Mouse (Mus musculus) intestine, postnatal 0 days (tissue): ENCODE data around the gene Hes7. TPM values are rescaled to one million over a fixed set of nuclear protein-coding genes. Genes with fewer than 3 reads are reported as not detected.

Source experiments
- ATAC-seq: fragments of 200-750 bp; cut with Nextera tagmentation; 2 replicates; pipeline ENCODE4 v1.8.0; 2017; ENCODE audit warnings: mild to moderate bottlenecking, moderate TSS enrichment, moderate library complexity
- H3K27ac ChIP-seq: fragments of 300-500 bp; sonication (generic); 2 replicates; pipeline ENCODE4 v1.5.1; 2014; ENCODE audit warnings: mild to moderate bottlenecking, low read depth, low read length, moderate library complexity
- H3K27me3 ChIP-seq: fragments of 300-500 bp; sonication (generic); replicated peaks from 2 replicates; pipeline ENCODE4 v1.6.1; 2014; ENCODE audit warnings: low read length, mixed read lengths; ENCODE audit not compliant: control insufficient read depth, insufficient read depth
- H3K36me3 ChIP-seq: fragments of 300-500 bp; sonication (generic); 2 replicates; pipeline ENCODE4 v1.6.1; 2014; ENCODE audit warnings: mild to moderate bottlenecking, moderate library complexity; ENCODE audit not compliant: control insufficient read depth, insufficient read depth
- H3K4me1 ChIP-seq: fragments of 300-500 bp; sonication (generic); replicated peaks from 2 replicates; pipeline ENCODE4 v1.6.1; 2014; ENCODE audit warnings: antibody characterized with exemption, low read length, mixed read lengths; ENCODE audit not compliant: control insufficient read depth, insufficient read depth
- H3K4me2 ChIP-seq: fragments of 300-500 bp; sonication (generic); replicated peaks from 2 replicates; pipeline ENCODE4 v1.6.1; 2014; ENCODE audit warnings: low read depth, mild to moderate bottlenecking, moderate library complexity
- H3K4me3 ChIP-seq: fragments of 300-500 bp; sonication (generic); 2 replicates; pipeline ENCODE4 v1.5.1; 2014; ENCODE audit warnings: low read depth, low read length
- H3K9ac ChIP-seq: fragments of 300-500 bp; sonication (generic); 2 replicates; pipeline ENCODE4 v1.6.1; 2014; ENCODE audit warnings: mild to moderate bottlenecking, low read depth, low read length
- H3K9me3 ChIP-seq: fragments of 300-500 bp; sonication (generic); 2 replicates; pipeline ENCODE4 v1.6.1; 2016; ENCODE audit warnings: mixed run types; ENCODE audit not compliant: control insufficient read depth
- CTCF ChIP-seq: sonication (generic); IDR thresholded peaks from 2 replicates; pipeline ENCODE4 v1.5.1; 2016; ENCODE audit warnings: low read depth, mild to moderate bottlenecking, control low read depth, antibody characterized with exemption, moderate library complexity
- WGBS: fragments of 180-500 bp; shearing (Covaris S2); extraction: QIAGEN DNeasy Blood & Tissue Kit; methylation state at CpG from one replicate; pipeline ENCODE4 v1.1.7; 2014; 5-methylcytosine and 5-hydroxymethylcytosine counted together
- polyA plus RNA-seq: library from polyadenylated mRNA; unstranded; fragments of >200 nt; fragmentation: Nextera tagmentation; extraction: Ambion mirVana; gene quantifications from 2 replicates; pipeline ENCODE4 v1.2.1, GENCODE M21; 2015

Gene Hes7
- polyA plus RNA-seq, 1 experiment from 2014 or later = 0.37 TPM

DNA sequence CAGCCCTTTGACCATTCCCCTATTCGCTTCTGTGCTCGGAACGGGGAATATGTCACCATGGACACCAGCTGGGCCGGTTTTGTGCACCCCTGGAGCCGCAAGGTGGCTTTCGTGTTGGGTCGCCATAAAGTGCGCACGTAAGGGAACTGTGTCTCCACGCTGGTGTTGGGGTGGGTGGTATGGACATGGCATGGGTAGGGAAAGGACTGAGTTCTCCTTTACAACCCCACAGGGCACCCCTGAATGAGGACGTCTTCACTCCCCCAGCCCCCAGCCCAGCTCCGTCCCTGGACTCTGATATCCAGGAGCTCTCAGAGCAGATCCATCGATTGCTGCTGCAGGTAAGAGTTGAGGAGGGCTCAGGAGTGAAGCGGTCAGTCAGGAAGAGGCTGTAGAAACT is 17.1 kb upstream of the Hes7 start:
- Histone ChIP-seq H3K9me3 (no peaks in the 10 kb centered on the region), H3K9ac (no peak overlapping the region), H3K4me3 (no peak overlapping the region), H3K4me2 (no peak overlapping the region), H3K36me3 (peaks cover 80% of the 10 kb centered on the region), H3K4me1 (peaks cover 5% of the 10 kb centered on the region; the same call in 1 of the 2 replicates), H3K27me3 (no peaks in the 10 kb centered on the region), H3K27ac (no peak overlapping the region)
- no peak for TF ChIP-seq CTCF
- WGBS = 94% methylated on average over 14 of the region's 14 CpGs
- ATAC-seq = no peak

DNA sequence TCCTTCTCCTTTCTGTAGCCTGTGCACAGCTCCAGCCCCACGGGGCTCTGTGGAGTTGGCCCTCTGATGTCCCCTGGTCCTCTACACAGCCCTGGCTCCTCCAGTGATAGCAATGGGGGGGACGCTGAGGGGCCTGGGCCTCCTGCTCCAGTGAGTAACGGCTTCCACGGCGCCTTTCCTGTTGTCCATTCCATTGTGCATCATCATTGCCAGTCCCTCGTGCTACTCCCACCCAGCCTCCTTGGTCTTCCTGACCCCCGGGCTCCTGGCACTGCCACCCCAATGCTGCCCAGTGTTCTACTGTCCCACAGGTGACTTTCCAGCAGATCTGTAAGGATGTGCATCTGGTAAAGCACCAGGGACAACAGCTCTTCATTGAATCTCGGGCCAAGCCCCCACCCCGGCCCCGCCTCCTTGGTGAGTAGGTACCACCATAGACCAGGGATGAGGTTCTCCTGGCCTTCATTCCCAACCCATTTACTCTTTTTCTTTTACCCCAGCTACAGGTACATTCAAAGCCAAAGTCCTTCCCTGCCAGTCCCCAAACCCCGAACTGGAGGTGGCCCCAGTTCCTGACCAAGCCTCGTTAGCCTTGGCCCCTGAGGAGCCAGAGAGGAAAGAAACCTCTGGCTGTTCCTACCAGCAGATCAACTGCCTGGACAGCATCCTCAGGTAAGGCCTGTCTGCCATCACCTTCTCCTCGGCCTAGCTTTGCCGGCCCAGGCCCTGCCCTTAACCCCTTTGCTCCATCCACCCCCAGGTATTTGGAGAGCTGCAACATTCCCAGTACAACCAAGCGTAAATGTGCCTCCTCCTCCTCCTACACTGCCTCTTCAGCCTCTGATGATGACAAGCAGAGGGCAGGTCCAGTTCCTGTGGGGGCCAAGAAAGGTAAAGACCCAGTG is 16.4 kb upstream of the Hes7 start:
- H3K27ac ChIP-seq = no peak overlapping the region
- no peaks in the 10 kb centered on the region for H3K27me3 ChIP-seq
- H3K4me1 ChIP-seq = no peaks in the 10 kb centered on the region
- no peaks in the 10 kb centered on the region for H3K9me3 ChIP-seq
- H3K4me2 ChIP-seq = no peak overlapping the region
- 89% methylated on average over 15 of the region's 15 CpGs for WGBS
- H3K9ac ChIP-seq = no peak overlapping the region
- TF ChIP-seq CTCF = no peak
- peaks cover 87% of the 10 kb centered on the region for H3K36me3 ChIP-seq
- H3K4me3 ChIP-seq = no peak overlapping the region
- ATAC-seq = no peak

GRCm38 (mm10) chr11:69104487-69104886 is 15.7 kb upstream of the Hes7 start:
- WGBS = 89% methylated on average over 14 of the region's 14 CpGs
- no peak for TF ChIP-seq CTCF
- peaks cover 94% of the 10 kb centered on the region for H3K36me3 ChIP-seq

DNA sequence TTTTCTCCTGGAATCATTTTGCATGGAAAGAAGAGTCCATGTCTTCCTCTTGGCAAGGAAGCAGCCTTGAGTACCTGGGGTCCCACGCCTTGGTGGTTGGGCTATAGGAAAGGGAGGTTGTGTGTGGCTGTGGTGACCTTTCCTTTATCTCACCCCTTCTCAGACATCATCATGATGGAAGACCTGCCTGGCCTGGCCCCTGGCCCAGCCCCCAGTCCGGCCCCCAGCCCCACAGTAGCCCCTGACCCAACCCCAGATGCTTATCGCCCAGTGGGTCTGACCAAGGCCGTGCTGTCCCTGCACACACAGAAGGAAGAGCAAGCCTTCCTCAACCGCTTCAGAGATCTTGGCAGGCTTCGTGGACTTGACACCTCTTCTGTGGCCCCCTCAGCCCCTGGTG is 15.0 kb upstream of the Hes7 start:
- ATAC-seq = no peak
- Histone ChIP-seq H3K9me3 (no peaks in the 10 kb centered on the region), H3K27ac (no peak overlapping the region), H3K4me2 (no peak overlapping the region), H3K36me3 (peaks cover 93% of the 10 kb centered on the region), H3K4me3 (no peak overlapping the region), H3K9ac (no peak overlapping the region), H3K4me1 (no peaks in the 10 kb centered on the region), H3K27me3 (no peaks in the 10 kb centered on the region)
- 82% methylated on average over 6 of the region's 6 CpGs for WGBS
- TF ChIP-seq CTCF = no peak

More at GRCm38 (mm10) chr11:69104487-69104886, 15.7 kb upstream of the Hes7 start:
- Histone ChIP-seq H3K4me1 (no peaks in the 10 kb centered on the region), H3K9me3 (no peaks in the 10 kb centered on the region), H3K27ac (no peak overlapping the region), H3K9ac (no peak overlapping the region), H3K4me3 (no peak overlapping the region), H3K27me3 (no peaks in the 10 kb centered on the region), H3K4me2 (no peak overlapping the region)
- ATAC-seq = no peak

DNA sequence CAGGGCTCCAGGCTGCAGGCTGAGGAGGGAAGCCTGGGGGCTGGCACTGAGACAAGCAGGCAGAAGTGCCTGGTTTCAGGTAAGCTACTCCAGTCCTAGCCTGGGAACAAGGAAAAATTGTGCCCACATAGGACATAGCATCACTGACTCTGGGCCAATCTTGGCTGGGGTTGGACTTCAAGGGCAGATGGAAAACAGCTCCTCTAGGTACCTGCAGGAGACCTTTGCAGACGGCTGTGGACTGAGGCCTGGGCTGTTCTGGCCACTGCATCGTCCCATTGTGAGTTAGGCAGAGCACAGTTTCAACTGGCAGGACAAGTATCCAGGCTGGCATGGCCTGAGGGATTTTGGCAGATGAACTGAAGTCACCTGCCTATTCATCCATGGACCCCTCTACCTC is 14.4 kb upstream of the Hes7 start:
- no peak for ATAC-seq
- WGBS = 74% methylated on average over 2 of the region's 2 CpGs
- Histone ChIP-seq H3K4me2 (no peak overlapping the region), H3K27ac (no peak overlapping the region), H3K9me3 (no peaks in the 10 kb centered on the region), H3K27me3 (no peaks in the 10 kb centered on the region), H3K4me1 (no peaks in the 10 kb centered on the region), H3K36me3 (peaks cover 88% of the 10 kb centered on the region), H3K4me3 (no peak overlapping the region), H3K9ac (no peak overlapping the region)
- TF ChIP-seq CTCF = no peak

- 90% methylated on average over 11 of the region's 11 CpGs for WGBS
- H3K4me3 ChIP-seq = no peak overlapping the region
- no peaks in the 10 kb centered on the region for H3K4me1 ChIP-seq
- no peak overlapping the region for H3K4me2 ChIP-seq
- H3K9ac ChIP-seq = no peak overlapping the region
- no peak for ATAC-seq
- peaks cover 82% of the 10 kb centered on the region for H3K36me3 ChIP-seq
- no peak for TF ChIP-seq CTCF
- no peaks in the 10 kb centered on the region for H3K9me3 ChIP-seq
- no peaks in the 10 kb centered on the region for H3K27me3 ChIP-seq
- H3K27ac ChIP-seq = no peak overlapping the region
These were observed 13.9 kb upstream of the Hes7 start for GRCm38 (mm10) chr11:69106299-69106698.
